Mouse (Mus musculus): ENCODE data around the gene Rsph3b. TPM values are rescaled to one million over a fixed set of nuclear protein-coding genes. Genes with fewer than 3 reads are reported as not detected.

The Rsph3b gene
- polyA plus RNA-seq, 1 experiment from 2014 or later, result 57.6 TPM

DNA sequence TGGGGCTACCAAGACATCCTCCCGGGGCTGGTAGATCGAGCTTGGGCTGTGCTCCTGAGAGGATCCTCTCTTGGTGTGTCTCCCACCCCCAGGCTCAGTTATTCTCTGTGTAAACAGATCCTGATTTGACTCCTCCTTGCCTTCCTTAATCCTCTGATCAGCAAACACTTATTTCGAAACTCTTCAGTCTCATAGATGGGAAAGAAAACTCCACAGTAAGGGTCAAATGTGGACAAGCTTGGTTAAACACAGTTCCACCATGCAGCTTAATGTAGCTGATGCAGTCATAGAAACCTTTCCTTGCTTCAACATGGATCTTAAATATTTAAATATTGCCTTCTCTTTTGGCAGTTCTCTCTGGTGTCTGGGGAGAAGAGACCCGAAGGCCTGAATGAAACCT is 88.4 kb downstream of the Rsph3b start:
- Histone ChIP-seq H3K4me2 (no peak overlapping the region), H3K4me3 (no peak overlapping the region), H3K27me3 (no peaks in the 10 kb centered on the region), H3K9me3 (no peaks in the 10 kb centered on the region), H3K27ac (replicated peaks) (peak overlapping the region; percentile 72), H3K9ac (no peak overlapping the region), H3K4me1 (replicated peaks) (peaks cover 32% of the 10 kb centered on the region), H3K36me3 (no peaks in the 10 kb centered on the region)
- 27% methylated on average over 4 of the region's 4 CpGs for WGBS
- ATAC-seq (ENCODE audit: low FRiP score, low read depth), result no peak

Small RNA genes within 50 kb of the gene (microRNA-seq; reads per million reads assigned to microRNA genes)
- gene Mir692-1, result not detected

Other genes starting within 250 kb of the Rsph3b start
- 55.2 and 65.7 TPM in 2 replicates for gene Ezr, start 165.9 kb downstream of the Rsph3b start, polyA plus RNA-seq (2015; fragmentation: Nextera tagmentation; extraction: Ambion mirVana)
- gene Tagap1, start 12.5 kb upstream of the Rsph3b start, polyA plus RNA-seq (2015; fragmentation: Nextera tagmentation; extraction: Ambion mirVana), result 50.6 and 53.7 TPM in 2 replicates
- gene Rnaset2b, start 22.0 kb upstream of the Rsph3b start, polyA plus RNA-seq (2015; fragmentation: Nextera tagmentation; extraction: Ambion mirVana), result 107 and 116 TPM in 2 replicates
- 0.19 and 0.38 TPM in 2 replicates for gene Gm49721, start 30.2 kb upstream of the Rsph3b start, polyA plus RNA-seq (2015; fragmentation: Nextera tagmentation; extraction: Ambion mirVana)
- 0.30 TPM in 1 of 2 replicates, not detected in the other for gene Gm1604a, start 76.9 kb upstream of the Rsph3b start, polyA plus RNA-seq (2015; fragmentation: Nextera tagmentation; extraction: Ambion mirVana)
- 21.9 and 22.5 TPM in 2 replicates for gene Rps6ka2, start 221.4 kb upstream of the Rsph3b start, polyA plus RNA-seq (2015; fragmentation: Nextera tagmentation; extraction: Ambion mirVana)